Mouse (Mus musculus) neutrophil, adult 5-6 weeks (primary cell): ENCODE measurements around the gene Mrpl22. TPM values are rescaled to one million over a fixed set of nuclear protein-coding genes. Genes with fewer than 3 reads are reported as not detected.

Source experiments
- ATAC-seq: fragments of 151-379, 151-347 bp; 2 replicates; pipeline ENCODE4 v1.8.0; 2017; ENCODE audit warnings: mild to moderate bottlenecking, moderate TSS enrichment; ENCODE audit not compliant: insufficient number of reproducible peaks, poor library complexity, low FRiP score, severe bottlenecking; ENCODE audit errors: extremely low read depth
- total RNA-seq: library from RNA; stranded (forward); fragments of 200-1000 nt; gene quantifications from 2 replicates; pipeline ENCODE4 v1.2.3, GENCODE M21; 2017

Gene Mrpl22
- total RNA-seq: 14.1 and 25.3 TPM in 2 replicates

DNA sequence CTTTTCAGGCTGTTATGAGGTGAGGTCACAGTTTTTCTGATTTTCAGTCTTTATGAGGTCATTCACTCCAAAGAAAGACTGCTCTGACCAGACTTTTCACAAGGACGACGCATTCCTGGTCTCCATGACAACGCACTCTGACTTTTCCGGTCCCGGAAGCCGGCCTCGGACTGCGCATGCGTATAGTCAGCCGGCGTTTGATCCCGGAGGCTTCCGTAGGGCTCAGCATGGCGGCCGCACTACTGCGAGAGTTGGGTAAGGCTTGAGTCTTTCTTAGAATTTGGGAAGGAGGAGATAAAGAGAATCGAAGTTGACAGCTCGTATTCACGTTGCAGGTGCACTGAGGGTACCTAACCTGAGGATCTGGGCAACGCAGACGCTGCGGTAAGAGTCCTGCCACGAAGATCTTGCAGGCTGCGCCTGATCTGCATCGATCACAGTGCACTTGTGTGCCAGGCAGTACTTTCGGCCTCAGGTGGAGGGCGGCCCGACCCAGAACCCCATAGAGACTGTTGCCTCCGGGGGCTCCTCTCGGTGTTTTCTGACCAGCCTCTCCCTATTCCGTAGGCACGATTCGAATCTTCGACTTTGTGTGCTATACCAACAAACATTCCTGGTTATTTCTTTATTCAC lies at the start of gene Mrpl22:
Gene Mrpl22, plus strand, starts transcription at position 203 of the 633 bp plus-strand sequence.
- peak; percentile 81 for ATAC-seq

DNA sequence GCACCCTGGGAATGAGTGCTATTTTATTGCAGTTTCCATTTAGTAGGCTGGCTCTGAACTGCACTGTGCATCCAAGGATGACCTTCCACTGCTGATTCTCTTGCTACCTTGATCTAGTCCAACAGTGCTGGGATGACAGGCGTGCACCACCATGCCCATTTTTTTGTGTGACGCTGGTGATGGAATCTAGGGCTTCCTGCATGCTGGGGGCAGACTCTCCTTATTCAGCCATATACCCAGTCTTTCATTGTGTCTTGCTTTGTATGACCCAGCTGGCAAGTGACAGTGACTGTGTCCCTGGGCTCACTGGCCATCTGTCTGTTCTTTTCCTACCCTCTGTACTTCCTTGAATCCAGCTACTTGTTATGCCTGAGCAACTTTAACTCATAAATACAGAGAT lies 47.8 kb upstream of the Mrpl22 start:
- ATAC-seq: no peak

DNA sequence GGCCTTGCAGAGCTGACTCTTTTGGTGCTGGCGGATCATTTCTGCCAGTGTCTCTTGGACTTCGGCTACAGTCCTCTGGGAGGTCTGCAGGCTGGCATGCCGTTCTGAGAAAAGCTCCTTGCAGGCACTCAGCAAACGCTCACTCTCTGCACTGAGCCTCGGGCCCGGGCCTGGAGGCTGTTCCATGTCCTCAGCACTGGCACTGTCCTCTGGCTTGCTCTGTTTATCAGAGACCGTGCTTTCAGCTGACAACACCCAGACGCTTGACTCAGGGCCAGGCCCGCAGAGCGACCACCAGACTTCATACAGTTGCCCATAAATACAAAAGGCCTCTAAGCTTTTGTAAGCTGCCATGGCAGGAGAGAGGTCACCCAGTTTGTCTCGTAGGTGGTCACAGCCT lies 46.4 kb upstream of the Mrpl22 start:
- no peak for ATAC-seq

DNA sequence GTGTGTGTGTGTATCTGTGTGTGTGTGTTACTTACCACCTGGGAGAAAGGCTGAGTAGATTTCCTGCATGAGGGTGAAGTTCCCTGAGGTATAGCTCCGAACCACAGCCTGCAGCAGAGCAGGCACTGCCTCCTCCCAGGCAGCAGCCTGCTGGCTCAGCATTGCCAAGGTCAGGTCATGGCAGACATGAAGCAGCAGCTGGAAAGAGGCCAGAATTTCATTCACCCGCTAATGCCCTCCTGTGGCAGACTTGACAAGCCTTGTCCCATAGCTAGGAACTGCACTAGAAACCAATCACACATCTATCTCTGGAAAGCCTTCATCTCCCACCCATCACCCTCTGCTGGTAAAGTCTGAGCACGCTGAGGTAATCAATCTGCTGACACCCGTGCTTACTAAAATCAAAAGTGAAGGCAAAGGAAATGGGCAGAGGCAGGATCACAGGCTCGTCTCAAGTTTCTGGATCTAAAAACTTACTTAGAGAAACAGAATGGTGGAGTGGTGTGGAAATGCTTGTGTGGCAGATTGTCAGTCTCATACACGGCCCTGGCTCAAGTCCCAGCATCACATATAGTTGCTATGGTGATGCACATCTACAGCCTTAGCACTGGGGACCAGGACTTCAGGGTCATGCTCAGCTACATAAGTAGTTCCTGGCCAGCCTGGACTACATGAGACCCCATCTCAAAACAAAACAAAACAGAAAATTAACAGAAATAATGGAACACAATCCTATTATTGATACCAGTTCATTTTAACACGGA lies 44.9 kb upstream of the Mrpl22 start:
- no peak for ATAC-seq

DNA sequence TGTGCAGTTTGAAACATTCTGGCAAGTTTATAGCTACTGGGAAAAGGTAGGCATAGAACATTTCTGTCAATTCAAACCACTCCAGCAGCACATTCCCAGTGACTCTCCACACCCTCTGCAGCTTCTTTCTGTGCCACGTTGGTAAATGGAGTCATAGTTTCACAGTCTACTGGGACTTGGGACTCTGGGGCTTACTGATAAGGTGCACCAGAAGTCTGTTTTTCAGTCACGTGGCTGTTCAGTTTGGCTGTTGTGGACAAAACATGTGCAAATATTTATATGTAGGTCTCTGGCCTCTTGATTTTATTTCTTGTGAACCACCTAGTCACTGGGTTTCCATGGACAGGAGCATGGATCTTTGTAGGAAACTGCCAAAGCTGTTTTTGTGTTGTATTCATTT lies 43.9 kb upstream of the Mrpl22 start:
- no peak for ATAC-seq

DNA sequence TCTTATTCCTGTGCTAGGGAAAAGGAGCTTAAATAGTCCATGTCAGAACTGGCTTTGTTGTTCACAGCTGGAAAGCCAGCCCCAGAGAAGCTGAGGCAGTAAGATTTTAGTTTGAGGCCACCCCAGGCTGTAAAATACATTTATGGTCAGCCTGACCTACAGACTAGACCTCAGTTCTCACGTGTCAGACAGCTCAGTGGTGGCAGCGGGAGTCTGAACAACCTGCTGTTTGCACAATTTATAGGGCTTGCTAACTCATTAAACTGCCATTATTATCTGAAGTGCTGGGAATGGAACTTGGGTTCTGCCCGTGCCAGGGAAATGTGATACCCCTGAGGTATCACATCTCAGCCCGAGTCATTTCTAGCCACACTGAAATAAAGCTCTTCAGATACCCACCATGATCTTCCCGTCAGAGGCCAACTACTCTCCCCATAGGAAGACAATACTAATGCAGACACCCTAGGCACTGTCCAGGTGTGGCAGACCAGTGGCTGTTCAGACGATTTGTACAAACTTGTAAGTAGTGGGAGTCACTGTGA lies 42.1 kb upstream of the Mrpl22 start:
- no peak for ATAC-seq

DNA sequence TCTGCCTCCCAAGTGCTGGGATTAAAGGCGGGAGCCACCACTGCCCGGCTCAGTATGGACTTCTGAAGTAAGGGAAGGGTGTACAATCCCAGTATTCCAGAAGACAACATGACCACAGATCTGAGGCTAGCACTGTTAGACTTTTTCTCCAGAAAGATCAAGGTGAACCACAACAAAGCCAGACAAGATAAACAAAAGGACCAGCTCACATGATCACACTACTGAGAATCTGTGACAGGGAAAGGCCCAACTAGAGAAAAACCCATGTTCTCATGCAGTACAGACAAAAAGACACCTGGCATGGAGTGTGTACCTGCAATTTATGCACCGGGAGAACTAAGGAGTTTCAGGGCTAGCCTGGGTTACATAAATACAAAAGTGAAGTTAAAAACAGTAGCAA lies 39.4 kb upstream of the Mrpl22 start:
- ATAC-seq: no peak

DNA sequence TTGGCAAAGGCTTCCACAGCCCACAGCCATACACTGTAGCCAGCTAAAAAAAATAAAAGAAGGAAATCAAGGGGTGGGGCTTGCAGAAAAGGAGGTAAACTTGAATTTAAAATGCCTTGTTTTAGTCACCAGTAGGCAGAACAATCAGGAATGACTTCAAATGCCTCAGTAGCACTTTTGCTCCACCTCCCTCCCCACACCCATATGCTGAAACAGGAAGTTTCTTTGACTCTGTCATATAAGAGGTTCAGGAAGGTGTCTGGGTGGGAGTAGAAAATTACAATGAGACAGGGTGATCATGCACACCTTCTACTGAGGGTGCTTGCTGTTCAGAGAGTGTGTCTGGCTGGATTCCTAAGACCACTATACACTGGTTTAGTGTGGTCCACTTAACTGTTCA lies 36.6 kb upstream of the Mrpl22 start:
- ATAC-seq: no peak

DNA sequence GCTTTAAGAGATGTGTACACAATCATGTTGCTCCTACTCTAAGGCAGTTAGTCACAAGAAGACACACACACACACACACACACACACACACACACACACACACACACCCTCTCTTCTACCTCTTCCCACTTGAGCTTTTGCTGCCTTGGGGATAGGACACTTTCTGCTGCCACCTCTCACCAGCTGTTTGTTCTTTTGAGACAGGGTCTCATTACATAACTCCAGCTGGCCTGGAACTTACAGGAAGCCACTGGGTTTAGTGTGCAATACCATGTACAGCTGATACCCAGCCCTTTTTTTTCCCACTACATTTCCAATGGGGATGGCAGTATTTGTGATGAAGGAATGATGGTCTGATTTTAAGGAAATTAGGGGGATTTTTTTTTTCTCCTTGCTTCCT lies 36.2 kb upstream of the Mrpl22 start:
- ATAC-seq: no peak

DNA sequence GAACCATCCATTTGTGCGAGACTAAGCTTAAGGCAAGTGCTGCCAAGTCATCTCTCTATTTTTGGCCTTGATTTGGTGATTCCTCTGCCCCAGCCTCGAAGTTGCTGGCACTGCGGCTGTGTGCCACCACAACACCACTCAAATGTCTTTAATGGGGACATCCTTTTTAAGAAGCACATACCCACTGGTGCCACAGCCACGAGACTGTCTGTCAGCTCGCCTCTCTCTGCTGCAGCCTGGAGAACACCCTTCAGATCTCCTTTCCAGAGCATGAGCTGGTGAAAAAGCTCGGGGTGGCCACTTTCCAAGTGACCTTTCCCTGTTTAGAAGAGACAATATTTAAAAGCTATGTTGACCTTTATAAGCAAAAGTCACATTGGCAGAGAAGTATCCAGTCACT lies 34.8 kb upstream of the Mrpl22 start:
- no peak for ATAC-seq

DNA sequence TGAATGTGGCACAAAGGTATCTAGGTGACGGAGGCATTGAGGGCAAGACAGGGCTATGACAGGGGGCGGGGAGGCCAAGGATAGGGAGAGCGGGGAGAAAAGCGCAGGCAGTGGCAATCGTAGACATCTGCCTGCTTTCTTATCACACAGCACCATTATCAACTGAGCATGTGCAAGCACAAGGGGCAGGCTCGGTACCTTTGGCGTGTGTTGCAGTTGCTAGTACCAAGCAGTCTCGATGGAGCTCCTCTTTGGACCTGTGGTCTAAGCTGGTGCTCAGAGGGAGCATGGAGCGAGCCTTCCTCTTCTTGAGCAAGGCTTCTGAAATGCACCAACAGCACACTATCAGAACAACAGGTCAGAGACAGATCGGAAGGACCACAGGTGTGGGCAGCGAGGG lies 32.6 kb upstream of the Mrpl22 start:
- 0 out of 2 replicates have a peak, but pooled peaks have one; percentile 6 for ATAC-seq

DNA sequence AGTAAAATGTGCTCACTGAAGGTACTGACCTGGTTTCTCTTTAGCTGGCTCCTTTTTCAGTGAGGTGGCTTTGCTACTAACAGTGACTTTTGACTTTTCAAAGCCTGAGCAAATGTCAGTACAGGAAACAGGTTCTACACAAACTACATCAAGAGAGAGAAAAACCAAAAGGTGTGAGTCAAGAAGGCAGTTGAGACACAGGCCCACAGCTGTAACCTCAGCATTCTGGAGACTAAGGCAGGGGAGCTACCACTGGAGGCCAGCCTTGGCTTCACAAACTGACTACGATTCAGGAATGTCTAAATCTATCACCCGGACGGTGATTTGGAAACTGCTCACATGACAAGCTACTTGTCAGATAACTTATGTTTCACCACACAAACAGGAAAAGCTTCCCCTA lies 32.0 kb upstream of the Mrpl22 start:
- ATAC-seq: no peak

DNA sequence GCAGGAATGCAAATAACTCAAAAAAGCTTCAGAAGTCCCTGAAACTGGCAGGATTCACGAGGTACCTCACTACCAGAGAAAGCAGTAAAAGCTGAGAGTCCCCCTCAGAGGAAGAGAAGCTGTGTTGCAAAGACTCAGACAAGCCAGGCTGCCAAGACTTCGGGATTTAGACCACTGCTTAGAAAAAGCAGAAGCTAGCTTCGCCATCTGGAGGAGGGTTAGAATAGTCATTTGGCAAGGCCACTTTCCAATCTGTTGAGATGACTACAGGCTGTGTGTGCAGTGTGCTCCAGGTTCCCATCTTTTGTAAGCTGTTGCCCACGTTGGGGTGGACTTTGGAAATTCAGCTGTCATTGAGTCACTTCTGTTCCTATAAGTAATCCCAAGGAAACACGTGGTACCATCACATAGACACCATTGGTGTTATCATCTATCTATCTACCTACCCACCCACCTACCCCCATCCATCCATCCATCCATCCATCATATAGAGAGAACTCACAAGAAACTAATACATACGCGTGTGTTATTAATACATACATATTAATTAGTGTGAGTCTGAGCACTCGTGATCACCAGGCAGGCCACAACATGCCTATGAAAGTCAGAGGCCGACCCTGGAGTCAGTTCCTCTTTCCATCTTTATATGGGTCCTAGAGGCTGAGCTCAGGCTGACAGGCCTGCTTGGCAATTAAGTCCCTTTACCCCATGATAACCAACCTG lies 27.6 kb upstream of the Mrpl22 start:
- no peak for ATAC-seq

DNA sequence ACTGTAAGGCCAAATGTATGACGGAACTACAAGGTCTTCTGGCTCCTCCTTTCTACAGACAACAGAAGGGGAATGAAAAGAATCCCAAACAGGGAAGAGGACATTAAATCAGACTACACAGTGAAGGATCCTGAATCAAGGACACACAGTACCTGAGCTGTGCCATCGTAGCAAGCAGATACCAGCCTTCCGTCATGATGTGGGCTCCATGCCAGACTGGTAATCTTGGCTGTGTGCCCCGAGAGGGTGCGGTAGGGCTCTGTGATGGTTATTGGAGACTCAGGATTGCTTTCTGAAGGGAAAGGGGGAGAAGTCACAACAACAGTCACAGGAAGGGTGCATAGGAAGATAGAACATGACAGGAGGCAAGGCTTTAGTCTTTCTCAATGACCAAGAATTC lies 25.2 kb upstream of the Mrpl22 start:
- ATAC-seq: no peak

DNA sequence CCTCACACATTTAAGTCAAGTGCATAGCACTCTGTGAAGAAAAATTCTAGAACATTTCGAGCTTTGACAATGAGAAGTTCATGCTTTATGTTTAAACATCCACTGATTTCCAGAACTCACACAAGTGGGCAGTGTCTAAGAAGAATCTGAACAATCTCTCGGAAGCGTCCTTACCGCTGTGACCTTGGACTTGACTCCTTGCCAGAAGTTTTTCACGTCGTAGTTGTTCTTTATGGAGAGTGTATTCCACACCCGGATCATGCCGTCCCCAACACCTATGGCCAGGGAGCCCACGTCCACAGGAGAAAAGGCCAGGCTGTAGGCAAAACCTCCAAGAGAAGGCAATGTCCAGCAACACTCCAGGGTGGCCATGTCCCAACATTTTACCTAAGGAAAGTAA lies 16.0 kb upstream of the Mrpl22 start:
- no peak for ATAC-seq

DNA sequence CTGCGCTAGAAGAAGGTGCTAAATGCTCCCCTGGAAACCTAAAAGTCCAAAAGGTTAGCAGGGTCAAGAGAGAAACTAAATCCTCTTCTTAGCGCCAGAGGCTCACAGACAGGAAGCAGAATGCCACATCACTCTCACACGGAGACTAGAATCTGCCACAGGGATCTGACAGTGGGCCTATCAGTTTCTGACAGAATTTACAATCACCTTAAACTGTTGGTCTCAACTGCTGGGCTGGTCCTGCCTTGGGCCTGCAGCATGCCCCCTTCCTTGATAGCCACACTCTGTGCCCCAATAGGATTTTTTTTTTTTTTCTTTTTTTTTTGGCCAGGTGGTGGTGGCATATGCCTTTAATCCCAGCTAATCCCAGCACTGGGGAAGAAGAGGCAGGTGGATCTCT lies 14.6 kb upstream of the Mrpl22 start:
- no peak for ATAC-seq

DNA sequence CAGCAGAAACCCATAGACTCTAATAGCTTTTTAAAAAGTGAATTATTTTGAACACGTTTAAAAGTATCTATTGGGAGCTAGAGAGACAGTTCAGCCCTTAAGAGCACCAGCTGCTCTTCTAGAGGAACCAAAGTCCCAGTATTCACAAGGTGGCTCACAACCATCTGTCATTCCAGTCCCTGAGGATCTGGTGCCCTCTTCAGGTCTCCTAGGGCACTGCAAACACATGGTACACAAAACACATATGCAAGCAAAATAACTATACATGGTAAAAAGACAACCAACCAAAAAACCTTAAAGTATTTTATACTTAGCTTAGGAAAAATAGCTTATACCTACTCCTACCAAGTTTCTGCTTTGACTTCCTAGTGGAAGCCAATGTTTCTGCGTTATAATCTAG lies 6.4 kb upstream of the Mrpl22 start:
- ATAC-seq: no peak

DNA sequence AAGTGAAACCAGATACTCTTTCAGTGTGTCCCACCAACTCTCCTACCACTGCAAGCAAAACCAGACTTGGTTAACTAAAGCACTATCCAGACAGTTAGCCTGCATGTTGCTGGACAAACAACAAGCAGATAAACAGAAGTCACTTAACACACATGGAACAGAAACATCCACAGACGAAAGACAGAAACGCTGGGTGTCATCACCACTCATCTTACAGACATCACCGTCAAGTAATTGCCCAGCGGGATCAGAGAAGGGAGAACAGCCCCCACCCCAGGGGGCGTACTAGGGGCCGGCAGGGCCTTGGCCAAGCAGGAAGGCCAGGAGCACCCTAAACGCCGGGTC lies 3.7 kb upstream of the Mrpl22 start:
- ATAC-seq: no peak

DNA sequence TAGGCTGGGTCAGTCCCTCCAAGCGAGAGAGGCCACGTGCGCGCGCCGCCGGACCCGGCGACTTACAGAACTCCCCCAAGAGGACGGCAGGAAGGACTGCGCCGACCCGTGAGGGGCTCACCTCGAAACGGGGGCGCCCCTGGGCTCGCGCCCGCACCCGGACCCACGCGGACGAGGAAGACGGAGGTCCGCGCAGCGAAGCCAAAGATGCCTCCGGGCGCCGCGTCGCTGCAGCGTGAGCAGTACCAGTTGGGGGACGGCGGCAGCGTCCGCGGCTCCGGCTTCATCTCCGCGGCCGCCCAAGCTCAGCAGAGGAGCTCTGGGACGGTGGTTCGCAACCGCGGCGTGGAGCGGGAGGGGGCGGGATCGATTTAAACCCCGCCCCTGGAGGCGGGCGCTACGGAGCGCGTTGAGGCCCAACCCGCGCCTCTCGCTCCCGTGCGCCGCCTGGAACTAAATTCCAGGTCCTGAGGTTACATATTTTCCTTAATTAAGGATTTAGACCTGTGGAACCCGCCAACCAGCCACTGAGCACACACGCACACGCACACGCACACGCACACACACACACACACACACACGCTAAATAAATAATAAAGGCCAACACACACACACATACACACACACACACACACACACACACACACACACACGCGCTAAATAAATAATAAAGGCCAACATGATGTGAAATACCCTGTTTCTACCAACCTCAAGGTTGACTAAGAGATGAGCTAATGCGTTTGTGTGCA lies 3.1 kb upstream of the Mrpl22 start, which contains the start of gene Gemin5:
Gene Gemin5, minus strand, starts transcription at position 373 of the 749 bp plus-strand sequence.
- peak; percentile 71 for ATAC-seq
